Mouse (Mus musculus) myocyte (in vitro differentiated cells): ENCODE data around the gene Nsun2. TPM values are rescaled to one million over a fixed set of nuclear protein-coding genes. Genes with fewer than 3 reads are reported as not detected.

Experiments used
- H3K27me3 ChIP-seq: one replicate; pipeline ENCODE4 v1.6.1; 2011; ENCODE audit not compliant: control insufficient read depth, insufficient read depth, insufficient read length
- H3K36me3 ChIP-seq: one replicate; pipeline ENCODE4 v1.6.1; 2011; ENCODE audit not compliant: control insufficient read depth, insufficient read depth
- H3K4me2 ChIP-seq: one replicate; pipeline ENCODE4 v1.6.1; 2011; ENCODE audit warnings: low read depth, control low read depth
- H3K4me3 ChIP-seq: one replicate; pipeline ENCODE4 v1.5.1; 2011; ENCODE audit warnings: mild to moderate bottlenecking, control low read depth, moderate library complexity
- H3K79me2 ChIP-seq: one replicate; pipeline ENCODE4 v1.6.1; 2011; ENCODE audit not compliant: control insufficient read depth, insufficient read depth
- H3ac ChIP-seq: one replicate; pipeline ENCODE4 v1.6.1; 2011; ENCODE audit not compliant: control insufficient read depth, insufficient read length
- CEBPB ChIP-seq: IDR thresholded peaks from 2 replicates; pipeline ENCODE4 v1.6.1; 2011; ENCODE audit warnings: mild to moderate bottlenecking, moderate library complexity; ENCODE audit not compliant: poor library complexity, insufficient read depth, severe bottlenecking
- E2F4 ChIP-seq: IDR thresholded peaks from one replicate; pipeline ENCODE4 v1.6.1; 2011; ENCODE audit warnings: mild to moderate bottlenecking, control low read depth, moderate library complexity; ENCODE audit not compliant: insufficient read depth
- MAX ChIP-seq: IDR thresholded peaks from one replicate; pipeline ENCODE4 v1.6.1; 2011; ENCODE audit warnings: low read depth, mild to moderate bottlenecking, control low read depth
- MYOD1 ChIP-seq, 3 experiments: IDR thresholded peaks; one replicate each; pipeline ENCODE4 v1.6.1; 2011; ENCODE audit warnings: control low read depth in 2 of 3, low read depth in 2 of 3, mild to moderate bottlenecking in 2 of 3, moderate library complexity in 1 of 3; ENCODE audit not compliant: insufficient read length in 2 of 3, control insufficient read depth in 1 of 3
- MYOG ChIP-seq, 3 experiments: IDR thresholded peaks; one replicate each; pipeline ENCODE4 v1.6.1; 2011; ENCODE audit warnings: control low read depth in 2 of 3, low read depth in 2 of 3, mild to moderate bottlenecking in 2 of 3; ENCODE audit not compliant: insufficient read length in 2 of 3, control insufficient read depth in 1 of 3, insufficient read depth in 1 of 3
- POLR2A ChIP-seq: IDR thresholded peaks from one replicate; pipeline ENCODE4 v1.6.1; 2011; ENCODE audit warnings: low read depth, mild to moderate bottlenecking, control low read depth, moderate library complexity; ENCODE audit not compliant: insufficient read length
- POLR2AphosphoS2 ChIP-seq: IDR thresholded peaks from one replicate; pipeline ENCODE4 v1.6.1; 2011; ENCODE audit warnings: low read depth, control low read depth; ENCODE audit not compliant: insufficient read length
- REST ChIP-seq: IDR thresholded peaks from one replicate; pipeline ENCODE4 v1.6.1; 2011; ENCODE audit warnings: mild to moderate bottlenecking, control low read depth, moderate library complexity; ENCODE audit not compliant: insufficient read depth, insufficient read length
- SRF ChIP-seq: IDR thresholded peaks from one replicate; pipeline ENCODE4 v1.6.1; 2011; ENCODE audit warnings: low read depth; ENCODE audit not compliant: control insufficient read depth, insufficient read length
- TCF12 ChIP-seq: IDR thresholded peaks from one replicate; pipeline ENCODE4 v1.6.1; 2011; ENCODE audit warnings: mild to moderate bottlenecking, control low read depth; ENCODE audit not compliant: poor library complexity, insufficient read depth, severe bottlenecking
- TCF3 ChIP-seq: IDR thresholded peaks from one replicate; pipeline ENCODE4 v1.6.1; 2011; ENCODE audit warnings: low read depth, control low read depth; ENCODE audit not compliant: insufficient read length
- USF1 ChIP-seq: IDR thresholded peaks from one replicate; pipeline ENCODE4 v1.6.1; 2011; ENCODE audit warnings: low read depth, mild to moderate bottlenecking, control low read depth, moderate library complexity
- polyA plus RNA-seq: library from polyadenylated mRNA; unstranded; fragments of >200 nt; fragmentation: generic; extraction: Trizol; gene quantifications from one replicate; pipeline ENCODE4 v1.2.1, GENCODE M21; 2012; ENCODE audit warnings: missing spikeins

The Nsun2 gene
- polyA plus RNA-seq, 1 experiment = 60.4 TPM

DNA sequence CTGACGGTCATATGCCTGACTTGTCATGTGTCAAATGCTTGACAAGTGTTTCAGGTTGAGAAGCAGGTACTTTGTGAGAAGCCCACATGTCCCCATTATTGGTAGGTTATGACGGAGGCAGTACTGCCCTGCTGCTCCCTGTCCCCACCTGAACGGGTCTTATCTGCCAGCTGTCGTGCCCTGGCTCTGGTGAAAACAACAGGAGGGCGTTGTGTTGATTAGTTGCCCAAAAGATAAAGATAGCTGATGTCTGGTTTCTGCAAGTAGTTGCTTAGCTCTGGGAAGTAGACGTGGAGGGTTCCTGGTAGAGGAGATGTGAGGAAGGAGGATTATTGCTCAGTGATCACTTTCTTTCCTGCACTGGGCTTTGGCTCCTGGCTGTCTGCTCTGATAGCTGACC lies 83.2 kb downstream of the Nsun2 start:
- H3K36me3 ChIP-seq = peaks cover 59% of the 10 kb centered on the region
- H3K4me3 ChIP-seq = no peak overlapping the region
- H3K79me2 ChIP-seq = peaks cover 29% of the 10 kb centered on the region
- TF ChIP-seq TCF12 (no peak), SRF (no peak), E2F4 (no peak), USF1 (no peak), MYOD1 (IDR thresholded peaks at IDR 0.05; ENCODE audit: control insufficient read depth in 1 of 3, insufficient read length in 2 of 3, low read depth in 2 of 3) (no peak), MYOG (IDR thresholded peaks at IDR 0.05; ENCODE audit: control insufficient read depth in 1 of 3, insufficient read depth in 1 of 3, insufficient read length in 2 of 3, low read depth in 2 of 3) (no peak)
- H3K27me3 ChIP-seq = no peaks in the 10 kb centered on the region
- H3ac ChIP-seq = no peak overlapping the region
- H3K4me2 ChIP-seq = no peak overlapping the region

DNA sequence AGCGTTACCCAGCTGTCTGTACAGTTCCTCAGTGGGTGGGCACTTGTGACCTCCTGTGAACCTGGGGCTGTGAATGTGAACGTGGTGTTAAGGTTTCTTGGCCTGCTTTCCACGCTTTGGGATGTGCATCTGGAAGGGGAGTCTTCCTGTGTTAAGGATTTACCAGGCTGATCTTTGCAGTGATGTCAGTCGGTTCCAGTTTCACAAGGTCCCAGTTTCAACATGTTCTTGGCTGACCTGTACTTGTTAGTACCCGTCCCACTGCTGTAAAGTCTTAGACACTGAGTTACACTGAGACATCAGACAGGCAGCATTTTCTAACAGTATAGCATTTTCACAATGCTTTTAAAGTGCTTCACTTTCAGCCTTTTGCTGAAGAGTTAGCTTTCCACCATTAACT lies 90.3 kb downstream of the Nsun2 start:
- Histone ChIP-seq H3ac (no peak overlapping the region), H3K4me3 (no peak overlapping the region), H3K36me3 (peaks cover 56% of the 10 kb centered on the region), H3K27me3 (no peaks in the 10 kb centered on the region), H3K79me2 (no peaks in the 10 kb centered on the region), H3K4me2 (no peak overlapping the region)
- TF ChIP-seq CEBPB (no peak), POLR2A (no peak), TCF12 (no peak), MAX (no peak), REST (no peak)

DNA sequence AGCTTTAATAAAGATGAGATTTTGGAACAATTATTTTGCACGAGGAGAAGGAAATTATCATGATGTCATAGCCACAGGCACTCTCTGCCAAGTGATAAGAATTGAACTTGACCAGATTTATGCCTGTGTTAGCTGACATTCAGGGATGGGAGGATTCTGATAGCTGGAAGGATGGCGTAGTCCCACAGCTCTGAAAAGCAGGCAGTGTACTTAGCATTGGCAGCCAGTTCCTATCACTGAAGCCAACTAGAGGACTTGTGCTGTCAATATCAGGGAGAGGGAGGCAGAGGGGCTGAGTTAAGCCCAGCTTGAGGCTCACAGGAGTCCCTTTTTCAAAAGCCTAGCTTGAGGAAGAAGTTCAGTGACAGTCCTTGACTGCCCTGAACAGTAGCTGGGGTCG lies 91.0 kb downstream of the Nsun2 start:
- Histone ChIP-seq H3ac (no peak overlapping the region), H3K4me3 (no peak overlapping the region), H3K4me2 (no peak overlapping the region), H3K79me2 (no peaks in the 10 kb centered on the region), H3K27me3 (no peaks in the 10 kb centered on the region), H3K36me3 (peaks cover 55% of the 10 kb centered on the region)
- TF ChIP-seq POLR2A (no peak), TCF3 (no peak), SRF (no peak), MYOD1 (IDR thresholded peaks at IDR 0.05; ENCODE audit: control insufficient read depth in 1 of 3, insufficient read length in 2 of 3, low read depth in 2 of 3) (no peak), REST (no peak), USF1 (no peak), TCF12 (no peak), CEBPB (no peak), POLR2AphosphoS2 (no peak), MYOG (IDR thresholded peaks at IDR 0.05; ENCODE audit: control insufficient read depth in 1 of 3, insufficient read depth in 1 of 3, insufficient read length in 2 of 3, low read depth in 2 of 3) (no peak), MAX (no peak)

DNA sequence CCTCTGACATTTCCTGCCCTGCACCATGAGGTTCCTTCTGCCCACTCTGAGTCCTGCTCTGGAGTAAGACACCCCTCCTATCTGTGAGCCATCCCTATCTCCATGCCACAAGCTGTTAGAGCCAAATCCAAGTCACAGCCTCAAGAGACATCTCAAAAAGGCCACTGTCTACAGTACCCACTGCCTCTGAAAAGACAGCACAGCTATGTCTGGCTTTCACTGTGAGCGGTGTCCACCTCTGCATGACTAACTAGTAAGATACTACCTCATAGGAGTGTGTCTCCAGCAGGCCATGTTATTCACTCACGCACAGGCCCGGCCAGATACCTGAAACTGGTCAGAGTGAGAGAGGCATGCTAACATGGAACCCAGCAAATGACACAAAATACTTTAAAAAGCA lies 94.4 kb downstream of the Nsun2 start:
- TF ChIP-seq CEBPB (no peak), TCF3 (no peak), SRF (no peak)
- no peaks in the 10 kb centered on the region for H3K79me2 ChIP-seq
- no peaks in the 10 kb centered on the region for H3K27me3 ChIP-seq
- H3ac ChIP-seq = no peak overlapping the region
- peaks cover 54% of the 10 kb centered on the region for H3K36me3 ChIP-seq
- H3K4me3 ChIP-seq = no peak overlapping the region
- no peak overlapping the region for H3K4me2 ChIP-seq

DNA sequence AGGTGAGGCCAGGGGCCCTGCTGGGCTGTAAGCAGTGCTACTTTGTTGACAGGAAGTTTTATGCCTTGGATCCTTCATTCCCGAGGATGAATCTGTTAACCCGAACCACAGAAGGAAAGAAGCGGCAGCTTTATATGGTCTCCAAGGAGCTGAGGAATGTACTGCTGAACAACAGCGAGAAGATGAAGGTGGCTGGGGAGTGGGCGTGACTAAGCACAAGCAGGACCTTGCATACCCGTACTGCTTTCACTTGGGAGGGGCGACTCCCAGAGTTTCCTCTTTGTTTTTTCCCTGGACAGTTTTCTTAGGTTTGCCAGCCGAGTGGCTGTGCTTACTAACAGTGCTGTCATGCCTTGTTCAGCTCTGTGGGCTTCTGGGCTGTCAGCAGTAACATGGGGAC lies 97.0 kb downstream of the Nsun2 start:
- H3K4me2 ChIP-seq = no peak overlapping the region
- TF ChIP-seq POLR2AphosphoS2 (no peak), CEBPB (no peak), REST (no peak), TCF3 (no peak), SRF (no peak), MYOD1 (IDR thresholded peaks at IDR 0.05; ENCODE audit: control insufficient read depth in 1 of 3, insufficient read length in 2 of 3, low read depth in 2 of 3) (no peak), MYOG (IDR thresholded peaks at IDR 0.05; ENCODE audit: control insufficient read depth in 1 of 3, insufficient read depth in 1 of 3, insufficient read length in 2 of 3, low read depth in 2 of 3) (no peak), USF1 (no peak), POLR2A (no peak), E2F4 (no peak), MAX (no peak), TCF12 (no peak)
- no peak overlapping the region for H3ac ChIP-seq
- H3K27me3 ChIP-seq = no peaks in the 10 kb centered on the region
- no peak overlapping the region for H3K4me3 ChIP-seq
- H3K79me2 ChIP-seq = no peaks in the 10 kb centered on the region
- H3K36me3 ChIP-seq = peaks cover 62% of the 10 kb centered on the region
